Mouse (Mus musculus): ENCODE measurements around the gene Aacs. TPM values are rescaled to one million over a fixed set of nuclear protein-coding genes. Genes with fewer than 3 reads are reported as not detected.

The Aacs gene
- total and polyA plus RNA-seq, 2 experiments from 2014 or later = 77.3 to 124 TPM

GRCm38 (mm10) chr5:125502186-125502585 lies 26.6 kb downstream of the Aacs start:
- Histone ChIP-seq H3K9ac (replicated peaks; ENCODE audit: low read length) (no peak overlapping the region), H3K9me3 (ENCODE audit: low read length) (no peaks in the 10 kb centered on the region), H3K36me3 (ENCODE audit: insufficient read depth, low read length) (peaks cover 18% of the 10 kb centered on the region; the same call in 1 of the 2 replicates), H3K4me3 (ENCODE audit: low read length) (no peak overlapping the region), H3K27me3 (ENCODE audit: insufficient read depth, low read length) (no peaks in the 10 kb centered on the region), H3K4me1 (ENCODE audit: insufficient read depth, low read length) (no peaks in the 10 kb centered on the region), H3K4me2 (ENCODE audit: low read depth, low read length) (no peak overlapping the region), H3K27ac (no peak overlapping the region)
- TF ChIP-seq CTCF (IDR thresholded peaks at IDR 0.05; ENCODE audit: low read depth) = no peak
- 33% methylated on average over 3 of the region's 3 CpGs for WGBS
- DNase-seq (ENCODE audit: low spot score) (no peak), ATAC-seq (no peak)

- whole genome bisulfite sequencing = 88% methylated on average over 6 of the region's 6 CpGs
- H3K9me3 ChIP-seq (ENCODE audit: low read length) = no peaks in the 10 kb centered on the region
- no peak overlapping the region for H3K9ac ChIP-seq (replicated peaks; ENCODE audit: low read length)
- H3K27ac ChIP-seq = no peak overlapping the region
- H3K36me3 ChIP-seq (ENCODE audit: insufficient read depth, low read length) = peaks cover 28% of the 10 kb centered on the region; the same call in 1 of the 2 replicates
- TF ChIP-seq CTCF (IDR thresholded peaks at IDR 0.05; ENCODE audit: low read depth) = no peak
- H3K4me3 ChIP-seq (ENCODE audit: low read length) = no peak overlapping the region
- DNase-seq (ENCODE audit: low spot score) (no peak), ATAC-seq (no peak)
- no peaks in the 10 kb centered on the region for H3K4me1 ChIP-seq (ENCODE audit: insufficient read depth, low read length)
- no peak overlapping the region for H3K4me2 ChIP-seq (ENCODE audit: low read depth, low read length)
- H3K27me3 ChIP-seq (ENCODE audit: insufficient read depth, low read length) = no peaks in the 10 kb centered on the region
These were observed 28.0 kb downstream of the Aacs start for GRCm38 (mm10) chr5:125503628-125504027.

- Histone ChIP-seq H3K27me3 (ENCODE audit: insufficient read depth, low read length) (no peaks in the 10 kb centered on the region), H3K36me3 (ENCODE audit: insufficient read depth, low read length) (peaks cover 36% of the 10 kb centered on the region), H3K4me1 (ENCODE audit: insufficient read depth, low read length) (no peaks in the 10 kb centered on the region), H3K4me2 (ENCODE audit: low read depth, low read length) (no peak overlapping the region), H3K9me3 (ENCODE audit: low read length) (no peaks in the 10 kb centered on the region), H3K27ac (no peak overlapping the region), H3K4me3 (ENCODE audit: low read length) (no peak overlapping the region), H3K9ac (replicated peaks; ENCODE audit: low read length) (no peak overlapping the region)
- no peak for DNase-seq (ENCODE audit: low spot score)
- no peak for ATAC-seq
- TF ChIP-seq CTCF (IDR thresholded peaks at IDR 0.05; ENCODE audit: low read depth) = no peak
- WGBS = 57% methylated on average over 11 of the region's 11 CpGs
These were observed 29.1 kb downstream of the Aacs start for GRCm38 (mm10) chr5:125504692-125505091.

- no peaks in the 10 kb centered on the region for H3K27me3 ChIP-seq (ENCODE audit: insufficient read depth, low read length)
- TF ChIP-seq CTCF (IDR thresholded peaks at IDR 0.05; ENCODE audit: low read depth) = no peak
- H3K27ac ChIP-seq = no peak overlapping the region
- DNase-seq (ENCODE audit: low spot score) = peak; percentile 28
- no peak overlapping the region for H3K9ac ChIP-seq (replicated peaks; ENCODE audit: low read length)
- 59% methylated on average over 15 of the region's 15 CpGs for WGBS
- ATAC-seq = no peak
- no peaks in the 10 kb centered on the region for H3K9me3 ChIP-seq (ENCODE audit: low read length)
- H3K36me3 ChIP-seq (ENCODE audit: insufficient read depth, low read length) = peaks cover 46% of the 10 kb centered on the region
- no peak overlapping the region for H3K4me3 ChIP-seq (ENCODE audit: low read length)
- H3K4me1 ChIP-seq (ENCODE audit: insufficient read depth, low read length) = no peaks in the 10 kb centered on the region
- H3K4me2 ChIP-seq (ENCODE audit: low read depth, low read length) = no peak overlapping the region
These were observed 30.4 kb downstream of the Aacs start for GRCm38 (mm10) chr5:125505968-125506367.

GRCm38 (mm10) chr5:125507582-125507981 lies 32.0 kb downstream of the Aacs start:
- Histone ChIP-seq H3K27ac (no peak overlapping the region), H3K9me3 (ENCODE audit: low read length) (no peaks in the 10 kb centered on the region), H3K27me3 (ENCODE audit: insufficient read depth, low read length) (no peaks in the 10 kb centered on the region), H3K36me3 (ENCODE audit: insufficient read depth, low read length) (peaks cover 53% of the 10 kb centered on the region), H3K4me3 (ENCODE audit: low read length) (no peak overlapping the region), H3K4me1 (ENCODE audit: insufficient read depth, low read length) (no peaks in the 10 kb centered on the region), H3K4me2 (ENCODE audit: low read depth, low read length) (no peak overlapping the region), H3K9ac (replicated peaks; ENCODE audit: low read length) (no peak overlapping the region)
- ATAC-seq (no peak), DNase-seq (ENCODE audit: low spot score) (peak; percentile 41)
- peak; percentile 51 for TF ChIP-seq CTCF (IDR thresholded peaks at IDR 0.05; ENCODE audit: low read depth)
- WGBS = 93% methylated on average over 9 of the region's 9 CpGs

- Histone ChIP-seq H3K9me3 (ENCODE audit: low read length) (no peaks in the 10 kb centered on the region), H3K9ac (replicated peaks; ENCODE audit: low read length) (no peak overlapping the region), H3K27ac (no peak overlapping the region), H3K36me3 (ENCODE audit: insufficient read depth, low read length) (peaks cover 56% of the 10 kb centered on the region), H3K4me2 (ENCODE audit: low read depth, low read length) (no peak overlapping the region), H3K4me3 (ENCODE audit: low read length) (no peak overlapping the region), H3K27me3 (ENCODE audit: insufficient read depth, low read length) (no peaks in the 10 kb centered on the region), H3K4me1 (ENCODE audit: insufficient read depth, low read length) (no peaks in the 10 kb centered on the region)
- ATAC-seq (no peak), DNase-seq (ENCODE audit: low spot score) (no peak)
- TF ChIP-seq CTCF (IDR thresholded peaks at IDR 0.05; ENCODE audit: low read depth) = no peak
- WGBS = 93% methylated on average over 10 of the region's 10 CpGs
These were observed 32.4 kb downstream of the Aacs start for GRCm38 (mm10) chr5:125508006-125508405.

GRCm38 (mm10) chr5:125509541-125509940 lies 33.9 kb downstream of the Aacs start:
- DNase-seq (ENCODE audit: low spot score) (peak; percentile 38), ATAC-seq (no peak)
- Histone ChIP-seq H3K9ac (replicated peaks; ENCODE audit: low read length) (no peak overlapping the region), H3K4me2 (ENCODE audit: low read depth, low read length) (no peak overlapping the region), H3K4me3 (ENCODE audit: low read length) (no peak overlapping the region), H3K27ac (no peak overlapping the region), H3K9me3 (ENCODE audit: low read length) (no peaks in the 10 kb centered on the region), H3K36me3 (ENCODE audit: insufficient read depth, low read length) (peaks cover 61% of the 10 kb centered on the region), H3K27me3 (ENCODE audit: insufficient read depth, low read length) (no peaks in the 10 kb centered on the region), H3K4me1 (ENCODE audit: insufficient read depth, low read length) (no peaks in the 10 kb centered on the region)
- WGBS = 46% methylated on average over 5 of the region's 5 CpGs
- TF ChIP-seq CTCF (IDR thresholded peaks at IDR 0.05; ENCODE audit: low read depth) = peak; percentile 83

Data from hindbrain, postnatal 0 days (tissue).